Mouse (Mus musculus) megakaryocyte, embryonic 14.5 days (primary cell): ENCODE measurements at regions not wholly inside any gene's neighbourhood (a gene's known extent, or its start where the extent isn't known, plus 50 kb on each side); places are given as distances from the start of the nearest gene placed in this dataset.

Experiments
- FLI1 ChIP-seq: IDR thresholded peaks from 2 replicates; pipeline ENCODE4 v1.6.1; 2012; ENCODE audit warnings: low read length, inconsistent platforms, mixed read lengths
- GATA1 ChIP-seq: IDR thresholded peaks from 3 replicates; pipeline ENCODE4 v1.6.1; 2012; ENCODE audit warnings: mixed read lengths, low read length, inconsistent platforms, borderline replicate concordance

- TF ChIP-seq GATA1: no peak
- TF ChIP-seq FLI1: no peak
Observed at GRCm38 (mm10) chr10:56994969-56995368, 491.2 kb upstream of the Hsf2 start.
